Mouse (Mus musculus) hindbrain, embryonic 14.5 days (tissue): ENCODE measurements at regions not wholly inside any gene's neighbourhood (a gene's known extent, or its start where the extent isn't known, plus 50 kb on each side); places are given as distances from the start of the nearest gene placed in this dataset.
"Not testable (repeated sequence)": the region's sequence is repeated elsewhere in the genome, so short reads cannot be mapped to it uniquely, and the experiment has no call there.

Experiments
- ATAC-seq: fragments of 200-750 bp; cut with Nextera tagmentation; 2 replicates; pipeline ENCODE4 v1.8.0; 2017; ENCODE audit warnings: moderate number of reproducible peaks, mild to moderate bottlenecking, moderate TSS enrichment, moderate library complexity; ENCODE audit not compliant: low FRiP score
- DNase-seq: peaks from one replicate; pipeline ENCODE4 v3.0.0-alpha.2; 2015; ENCODE audit warnings: low spot score
- H3K27ac ChIP-seq: fragments of 300-500 bp; sonication (generic); 2 replicates; pipeline ENCODE4 v1.5.1; 2014; ENCODE audit warnings: mild to moderate bottlenecking, moderate library complexity
- H3K27me3 ChIP-seq: fragments of 300-500 bp; sonication (generic); 2 replicates; pipeline ENCODE4 v1.6.1; 2014; ENCODE audit warnings: mild to moderate bottlenecking, low read length, mixed read lengths; ENCODE audit not compliant: control insufficient read depth, insufficient read depth
- H3K36me3 ChIP-seq: fragments of 300-500 bp; sonication (generic); replicated peaks from 2 replicates; pipeline ENCODE4 v1.6.1; 2014; ENCODE audit not compliant: control insufficient read depth, insufficient read depth
- H3K4me1 ChIP-seq: fragments of 300-500 bp; sonication (generic); replicated peaks from 2 replicates; pipeline ENCODE4 v1.6.1; 2014; ENCODE audit warnings: antibody characterized with exemption, low read length, mixed read lengths; ENCODE audit not compliant: control insufficient read depth, insufficient read depth
- H3K4me2 ChIP-seq: fragments of 300-500 bp; sonication (generic); replicated peaks from 2 replicates; pipeline ENCODE4 v1.6.1; 2014; ENCODE audit warnings: mild to moderate bottlenecking, moderate library complexity
- H3K4me3 ChIP-seq: fragments of 300-500 bp; sonication (generic); replicated peaks from 2 replicates; pipeline ENCODE4 v1.5.1; 2014; ENCODE audit warnings: mild to moderate bottlenecking, low read length
- H3K9ac ChIP-seq: fragments of 300-500 bp; sonication (generic); 2 replicates; pipeline ENCODE4 v1.6.1; 2014
- H3K9me3 ChIP-seq: fragments of 300-500 bp; sonication (generic); 2 replicates; pipeline ENCODE4 v1.6.1; 2016; ENCODE audit warnings: low read length; ENCODE audit not compliant: control insufficient read depth
- WGBS: fragments of 180-500 bp; shearing (Covaris S2); extraction: QIAGEN DNeasy Blood & Tissue Kit; methylation state at CpG from one replicate; pipeline ENCODE4 v1.1.7; 2014; 5-methylcytosine and 5-hydroxymethylcytosine counted together

DNA sequence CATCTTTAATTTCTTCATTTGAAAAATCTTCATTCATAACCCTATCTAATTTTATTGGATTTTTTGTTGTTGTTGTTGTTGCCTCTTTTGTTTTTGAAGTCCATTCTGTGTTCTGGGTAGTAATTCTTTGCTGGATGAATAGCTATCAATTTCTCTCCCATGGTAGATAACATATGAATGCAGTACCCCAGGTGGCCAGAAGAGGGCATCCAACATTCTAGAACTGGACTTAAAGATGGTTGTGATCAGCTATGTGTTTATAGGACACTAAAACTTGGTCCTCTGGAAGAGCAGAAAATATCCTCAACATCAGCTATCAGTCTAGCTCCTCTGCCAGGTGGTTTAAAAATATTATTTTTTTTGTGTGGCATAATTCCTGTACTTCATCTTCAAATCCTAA, 73.0 kb downstream of the Prl2c3 start:
- H3K27me3 ChIP-seq, DNase-seq, H3K36me3 ChIP-seq, H3K9ac ChIP-seq, H3K27ac ChIP-seq, H3K4me2 ChIP-seq, ATAC-seq, H3K4me1 ChIP-seq, H3K4me3 ChIP-seq, H3K9me3 ChIP-seq: not testable (repeated sequence)

DNA sequence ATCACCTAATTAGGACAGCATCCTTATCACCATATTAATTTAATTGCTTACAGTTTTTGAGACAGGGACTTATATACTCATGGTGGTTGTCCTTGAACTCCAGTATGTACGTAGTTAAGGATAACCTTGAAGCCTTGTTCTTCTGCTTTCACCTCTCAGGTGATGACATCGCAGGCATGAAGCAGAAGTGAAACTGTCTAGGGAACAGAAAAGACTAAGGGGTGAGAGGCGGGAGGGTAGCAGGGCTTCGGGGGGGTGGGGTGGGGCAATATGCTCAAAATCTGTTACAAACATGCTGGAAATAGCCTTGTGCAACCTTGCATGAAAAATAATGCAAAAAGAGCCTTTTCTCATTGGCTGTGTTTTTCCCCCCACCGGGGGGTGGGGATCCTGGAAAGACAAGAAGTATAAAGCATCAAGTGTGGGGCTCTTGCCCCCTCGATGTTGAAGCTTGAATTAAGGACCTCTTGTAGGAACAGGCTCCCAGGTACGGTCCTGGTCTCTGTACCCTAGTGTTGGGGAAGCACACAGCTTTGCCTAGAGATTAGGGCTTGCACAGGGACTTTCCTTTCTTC, 81.8 kb downstream of the Prl2c3 start:
- not testable (repeated sequence) for ATAC-seq, H3K27me3 ChIP-seq, H3K4me2 ChIP-seq, H3K27ac ChIP-seq, H3K4me3 ChIP-seq, H3K36me3 ChIP-seq, H3K9me3 ChIP-seq, H3K4me1 ChIP-seq, DNase-seq, H3K9ac ChIP-seq
- 92% methylated on average over 7 of the region's 7 CpGs for WGBS

DNA sequence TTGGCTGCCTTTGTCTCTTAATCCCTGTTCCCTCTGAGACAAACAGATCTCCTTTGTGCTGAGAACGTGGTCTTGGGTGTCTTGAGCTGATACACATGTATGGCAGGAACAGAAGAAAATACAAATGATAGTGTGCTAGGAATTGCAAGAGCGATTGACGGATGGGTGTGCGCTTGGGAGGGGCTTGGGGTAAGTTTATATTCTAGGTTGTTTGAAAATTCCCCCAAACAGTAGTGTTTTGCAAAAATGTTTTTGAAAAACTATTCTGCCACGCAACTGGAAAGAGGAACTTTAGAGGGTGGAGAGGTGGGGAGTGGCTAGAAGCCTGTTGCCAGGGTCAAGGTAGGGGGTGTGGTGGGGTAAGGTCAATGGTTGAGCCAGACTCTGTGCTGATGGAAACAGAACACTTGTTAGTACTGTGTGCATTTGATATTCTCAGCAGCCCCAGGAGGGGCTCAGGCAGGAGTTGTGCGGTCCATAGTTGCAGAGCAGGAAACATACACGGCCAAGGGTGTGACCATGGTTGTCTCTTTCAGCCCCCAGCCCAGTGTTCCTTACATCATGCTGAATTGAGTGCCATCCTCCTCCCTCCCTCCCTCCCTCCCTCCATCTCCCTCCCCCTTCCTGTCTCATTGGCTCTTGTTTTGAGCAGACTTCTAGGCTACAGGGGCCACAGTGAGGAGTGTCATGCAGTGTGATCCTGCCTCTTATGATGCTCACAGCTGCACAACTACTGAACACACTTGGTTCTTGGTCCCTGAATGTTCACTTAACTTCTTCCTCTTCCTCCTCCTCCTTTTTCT, 88.2 kb downstream of the Prl2c3 start:
- DNase-seq: no peak

DNA sequence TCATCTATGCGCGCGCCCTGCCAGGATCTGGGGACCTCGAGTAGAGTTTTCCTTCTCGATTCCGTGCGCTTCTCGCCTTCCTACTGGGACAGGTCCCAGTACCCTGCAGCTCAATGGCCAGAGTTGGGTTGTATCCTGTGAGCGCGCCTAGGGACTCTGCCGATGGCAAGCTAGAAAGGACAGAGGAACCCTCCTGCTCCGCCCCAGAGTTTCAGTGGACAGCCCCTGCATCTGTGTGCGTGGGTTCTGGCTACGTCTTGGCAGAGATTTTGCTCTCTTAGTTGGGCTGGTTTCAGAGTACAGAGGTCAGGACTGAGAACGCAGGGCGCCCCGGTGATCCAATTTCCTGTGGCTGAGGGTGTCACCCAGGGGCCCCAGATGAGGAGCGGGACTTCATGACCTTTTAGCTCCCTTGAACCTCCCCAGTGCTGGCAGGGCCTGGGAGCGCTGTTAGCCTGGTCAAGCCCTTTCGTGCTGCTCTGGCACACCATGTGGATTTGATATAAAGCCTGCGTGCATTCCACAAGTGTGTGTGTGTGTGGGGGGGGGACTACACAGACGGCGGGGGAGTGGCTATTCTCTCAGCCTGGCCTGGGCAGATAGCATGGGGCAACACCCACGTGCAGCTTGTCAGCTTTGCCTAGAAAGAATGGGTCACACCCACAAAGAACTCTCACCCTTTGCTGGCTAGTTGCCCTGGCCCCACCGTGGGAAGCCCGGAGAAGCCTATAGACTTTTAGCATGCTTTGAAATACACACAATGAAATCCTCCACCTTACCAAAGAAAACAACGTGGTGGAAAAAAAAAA, 96.9 kb downstream of the Prl2c3 start:
- H3K4me3 ChIP-seq, H3K36me3 ChIP-seq, H3K27me3 ChIP-seq, H3K27ac ChIP-seq, H3K4me2 ChIP-seq, H3K9ac ChIP-seq, H3K9me3 ChIP-seq, H3K4me1 ChIP-seq, DNase-seq: not testable (repeated sequence)
- 3% methylated on average over 15 of the region's 27 CpGs for WGBS
- peak; percentile 33; the same call in 1 of the 2 replicates for ATAC-seq

More for the DNA sequence above, 88.2 kb downstream of the Prl2c3 start:
- Histone ChIP-seq H3K9me3 (no peaks in the 10 kb centered on the region), H3K4me3 (no peak overlapping the region), H3K4me1 (no peaks in the 10 kb centered on the region), H3K36me3 (no peaks in the 10 kb centered on the region), H3K9ac (no peak overlapping the region), H3K27ac (no peak overlapping the region), H3K4me2 (no peak overlapping the region), H3K27me3 (no peaks in the 10 kb centered on the region)
- WGBS: 71% methylated on average over 7 of the region's 7 CpGs
- ATAC-seq: peak; percentile 51; the same call in 1 of the 2 replicates

DNA sequence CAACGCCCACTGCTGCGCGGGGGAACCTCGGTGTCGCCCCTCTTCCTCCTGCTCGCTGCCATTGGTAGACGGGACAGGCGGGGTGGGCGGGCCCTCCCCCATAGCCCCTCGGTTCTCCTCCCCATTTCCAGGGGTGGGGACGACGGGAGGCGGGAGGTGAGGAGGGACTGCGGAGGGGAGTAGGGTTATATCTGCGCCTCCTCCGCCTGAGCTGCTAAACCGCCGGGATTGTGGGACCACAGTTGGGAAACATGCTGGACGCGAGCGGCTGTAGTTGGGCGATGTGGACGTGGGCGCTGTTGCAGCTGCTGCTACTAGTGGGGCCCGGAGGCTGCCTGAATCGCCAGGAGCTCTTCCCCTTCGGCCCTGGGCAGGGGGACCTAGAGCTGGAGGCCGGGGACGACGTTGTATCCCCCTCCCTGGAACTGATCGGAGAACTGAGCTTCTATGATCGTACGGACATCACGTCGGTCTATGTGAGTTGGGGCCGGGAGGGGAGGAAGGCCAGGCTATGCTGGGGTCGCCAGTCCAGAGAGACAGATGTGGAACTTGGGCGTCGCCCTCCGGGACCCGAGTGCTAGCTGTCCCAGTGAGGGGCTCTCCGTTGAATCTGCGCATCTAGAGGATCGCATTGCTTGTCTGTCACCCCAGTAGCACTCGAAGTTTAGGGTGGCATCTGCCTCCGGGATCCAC, 97.6 kb downstream of the Prl2c3 start:
- WGBS: under 1% methylated on average over 29 of the region's 46 CpGs
- peak overlapping the region; percentile 42 for H3K4me2 ChIP-seq

DNA sequence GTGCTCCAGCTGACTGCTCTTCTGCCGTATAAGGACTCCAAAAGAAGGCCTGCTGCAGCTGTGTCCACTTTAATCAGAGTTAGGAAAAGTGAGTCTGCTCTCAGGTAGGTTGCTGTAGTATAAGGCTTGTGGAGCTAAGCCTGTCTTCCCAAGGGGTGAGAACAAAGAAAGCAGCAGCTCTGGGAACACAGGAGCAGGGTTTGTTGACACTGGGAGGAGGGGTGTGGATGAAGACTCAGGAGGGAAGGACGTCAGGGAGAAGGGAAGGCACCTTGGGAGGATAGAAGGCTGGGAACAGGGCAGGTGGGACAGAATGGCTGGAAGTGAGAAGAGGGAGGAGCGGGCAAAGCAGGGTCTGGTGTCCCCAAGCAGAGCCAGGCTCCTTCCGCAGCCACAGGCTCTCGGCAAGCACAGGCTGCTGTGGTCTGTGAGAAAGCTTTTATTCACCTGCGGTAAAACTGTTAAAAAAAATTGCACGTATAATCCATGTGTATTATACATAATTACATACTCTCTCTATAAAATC, 106.2 kb downstream of the Prl2c3 start:
- DNase-seq, H3K4me3 ChIP-seq, H3K27me3 ChIP-seq, ATAC-seq, H3K9me3 ChIP-seq, H3K27ac ChIP-seq, H3K36me3 ChIP-seq, H3K4me2 ChIP-seq, H3K9ac ChIP-seq, H3K4me1 ChIP-seq: not testable (repeated sequence)
- WGBS: 57% methylated on average over 3 of the region's 7 CpGs

More for the DNA sequence above, 97.6 kb downstream of the Prl2c3 start:
- ATAC-seq: peak; percentile 65; the same call in 1 of the 2 replicates
- H3K9ac ChIP-seq, DNase-seq, H3K4me1 ChIP-seq, H3K36me3 ChIP-seq, H3K27me3 ChIP-seq, H3K27ac ChIP-seq, H3K9me3 ChIP-seq: not testable (repeated sequence)
- H3K4me3 ChIP-seq: peak overlapping the region; percentile 15

DNA sequence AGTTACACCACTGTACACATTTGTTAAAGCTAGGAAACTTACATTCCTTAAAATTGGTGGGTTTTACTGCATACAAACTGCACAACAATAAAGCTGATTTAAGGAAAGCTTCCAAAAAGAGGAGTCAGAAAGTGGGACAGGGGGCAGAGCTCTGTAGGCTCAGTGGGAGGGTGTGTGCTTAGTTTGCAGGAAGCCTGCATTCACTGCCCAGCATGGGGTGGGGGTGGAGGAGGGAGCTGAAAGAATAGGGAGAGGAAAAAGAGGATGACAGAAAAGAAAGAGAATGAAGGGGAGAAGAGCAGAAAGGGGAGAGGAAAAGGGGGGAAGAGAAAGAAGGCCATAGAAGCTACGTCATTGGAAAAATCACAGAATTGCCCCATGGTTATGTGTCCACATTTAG, 111.1 kb downstream of the Prl2c3 start:
- H3K27me3 ChIP-seq, H3K9ac ChIP-seq, DNase-seq, H3K36me3 ChIP-seq, H3K9me3 ChIP-seq, ATAC-seq, H3K4me1 ChIP-seq, H3K27ac ChIP-seq, H3K4me2 ChIP-seq, H3K4me3 ChIP-seq: not testable (repeated sequence)
- no CpG with 5 or more reads among the region's 1 CpGs for WGBS

DNA sequence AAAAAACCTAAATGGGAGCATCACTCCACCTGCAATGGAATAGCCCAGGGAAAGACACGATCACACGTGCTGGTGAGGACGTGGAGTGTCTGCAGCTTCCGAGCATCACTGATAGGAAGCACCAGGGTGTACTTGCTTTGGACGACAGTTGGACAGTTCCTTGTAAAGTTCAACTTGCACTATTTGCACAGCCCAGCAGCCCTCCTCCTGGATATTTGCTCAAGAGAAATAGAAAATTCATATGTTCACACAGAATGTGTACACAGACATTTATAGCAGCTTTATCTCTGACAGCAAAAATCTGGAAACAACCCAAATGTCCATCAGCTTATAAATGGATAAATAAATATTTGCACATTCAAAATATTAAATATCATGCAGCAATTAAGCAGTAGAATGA, 111.7 kb downstream of the Prl2c3 start:
- not testable (repeated sequence) for H3K4me1 ChIP-seq, ATAC-seq, H3K4me3 ChIP-seq, H3K9me3 ChIP-seq, DNase-seq, H3K9ac ChIP-seq, H3K27me3 ChIP-seq, H3K36me3 ChIP-seq, H3K4me2 ChIP-seq, H3K27ac ChIP-seq
- 75% methylated on average over 2 of the region's 5 CpGs for WGBS
